Mouse (Mus musculus) R1 (cell line): ENCODE data around the gene Aldh1a2.
A peak's percentile ranks its signal among the peaks of the same experiment; 100 is the strongest.

Source experiments
- DNase-seq: peaks from one replicate; pipeline ENCODE4 v3.0.0-alpha.2; 2018; ENCODE audit warnings: low read depth, low spot score

Aldh1a2 gene

DNA sequence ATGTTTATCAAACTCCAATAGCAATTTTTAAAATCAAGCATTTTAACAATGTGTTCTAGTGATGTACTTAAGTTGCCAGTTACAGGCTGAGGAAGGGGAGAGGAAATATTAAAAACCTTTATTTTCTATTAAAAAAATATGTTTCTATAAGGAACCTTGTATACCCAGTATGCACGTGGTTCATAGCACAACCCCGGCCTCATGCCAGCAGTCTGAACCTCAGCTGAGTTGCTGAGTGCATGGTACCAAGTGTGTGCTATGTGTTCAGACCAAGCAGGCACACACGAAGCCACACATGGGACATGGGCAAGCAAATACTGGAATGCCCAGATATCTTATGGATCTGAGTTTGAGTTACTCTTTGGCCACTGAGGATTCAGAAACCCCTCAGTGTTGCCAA, 74.2 kb downstream of the Aldh1a2 start:
- DNase-seq, result no peak

DNA sequence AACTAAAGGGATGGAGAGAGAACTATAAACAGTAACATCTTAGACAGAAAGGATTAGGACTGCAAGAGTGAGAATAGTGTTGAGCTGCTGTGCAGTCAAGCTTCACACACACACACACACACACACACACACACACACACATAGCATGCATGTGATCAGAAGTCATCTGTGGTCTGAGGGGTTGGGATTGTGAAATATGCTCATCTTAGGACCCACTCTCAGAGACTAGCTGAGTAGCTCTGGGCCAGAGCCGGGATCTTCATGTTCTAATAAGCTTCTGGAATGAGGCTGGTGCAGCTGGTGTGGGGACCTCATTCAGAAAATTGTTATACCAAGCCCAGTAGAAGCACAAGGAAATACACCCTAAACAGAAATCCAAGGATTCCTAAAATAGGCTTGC, 75.1 kb downstream of the Aldh1a2 start:
- DNase-seq, result no peak

DNA sequence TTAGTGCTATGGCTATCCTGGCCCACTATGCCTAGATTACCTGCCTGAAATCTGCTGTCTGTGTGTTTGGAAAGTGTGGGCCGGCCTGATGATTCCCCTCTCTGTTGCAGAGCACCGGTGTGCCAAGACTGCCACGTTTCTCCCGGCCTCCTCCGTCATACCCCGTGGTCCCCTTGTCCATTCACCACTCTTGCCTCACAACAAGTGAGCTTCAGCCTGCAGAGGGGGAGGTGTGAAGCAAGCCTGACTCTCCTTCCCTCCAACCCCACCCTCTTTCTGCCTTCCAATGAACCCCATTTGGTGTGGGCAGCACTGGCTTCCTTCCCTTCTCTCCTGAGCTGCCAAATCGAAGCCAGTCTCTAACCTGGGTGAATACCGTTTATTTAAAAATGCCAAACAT, 79.9 kb downstream of the Aldh1a2 start:
- DNase-seq, result no peak

DNA sequence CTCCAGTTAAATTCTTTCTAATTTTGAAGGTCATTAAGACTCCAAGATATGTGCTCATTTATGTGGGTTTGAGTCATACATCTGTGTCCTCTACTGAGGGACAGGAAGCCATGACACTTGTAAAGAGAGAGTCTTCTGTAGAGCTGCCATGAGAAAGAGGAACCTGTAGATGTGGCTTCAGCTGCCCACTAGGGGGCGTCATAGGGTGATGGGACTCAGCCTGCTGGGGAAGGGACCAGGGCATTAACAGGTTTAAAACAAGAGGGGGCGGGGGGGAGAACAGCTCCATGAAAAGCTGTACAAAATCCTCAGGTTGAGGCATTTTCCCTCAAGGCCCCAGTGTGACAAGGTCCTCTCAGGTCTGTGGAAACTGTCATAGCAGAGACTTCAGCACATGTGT, 88.0 kb downstream of the Aldh1a2 start:
- peak; percentile 42 for DNase-seq

DNA sequence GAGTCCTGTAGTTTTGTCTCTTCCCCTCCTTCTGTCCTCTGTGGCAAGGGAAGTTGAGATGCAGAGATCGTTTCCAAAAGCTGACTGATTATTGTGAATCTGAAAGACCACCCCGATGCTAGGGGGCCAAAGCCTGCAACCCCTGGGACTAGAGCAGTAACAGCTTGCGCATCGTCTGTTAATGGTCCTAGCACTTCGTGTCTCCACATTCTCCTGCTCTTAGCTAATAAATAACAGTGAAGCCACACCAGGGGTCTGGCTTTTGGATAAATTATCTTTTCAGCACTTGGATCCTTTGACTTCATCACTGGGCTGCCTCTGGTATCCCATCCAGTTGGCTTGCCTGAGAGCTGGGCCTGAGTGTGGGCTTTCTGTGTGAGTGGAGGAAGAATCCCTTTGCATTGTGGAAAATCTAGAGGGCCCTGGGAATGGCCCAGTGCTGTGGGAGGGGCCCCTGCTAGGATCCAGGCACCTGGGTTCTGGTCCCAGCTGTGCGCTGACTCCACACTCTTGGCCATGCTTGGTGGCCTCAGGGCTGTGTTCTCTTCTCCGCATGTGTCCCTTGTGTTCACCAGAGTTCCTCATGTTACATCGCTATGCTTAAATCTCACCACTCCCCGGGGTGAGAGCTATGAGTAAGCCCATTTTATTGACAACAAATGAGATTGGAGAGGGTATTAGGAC, 91.7 kb downstream of the Aldh1a2 start:
- DNase-seq, result no peak

DNA sequence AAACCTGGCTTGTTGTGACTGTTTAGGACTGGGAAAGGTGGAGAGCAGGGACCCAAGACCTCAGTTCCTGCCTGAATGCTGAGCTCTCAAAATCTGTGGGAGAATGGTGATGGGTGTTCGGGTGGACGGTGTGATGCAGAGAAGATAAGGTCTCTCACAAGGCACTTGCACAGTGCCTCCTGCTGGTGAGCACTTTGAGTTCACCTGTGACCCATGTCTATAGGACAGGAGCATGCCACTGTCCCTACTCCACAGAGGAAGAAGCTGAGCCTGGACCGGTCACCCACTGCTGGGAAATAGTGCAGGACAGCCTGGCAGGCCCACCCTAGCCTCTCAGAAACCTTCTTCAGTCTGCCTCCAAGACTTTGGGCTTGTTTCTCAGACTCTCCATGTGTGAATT, 100.4 kb downstream of the Aldh1a2 start:
- DNase-seq, result peak; percentile 21

DNA sequence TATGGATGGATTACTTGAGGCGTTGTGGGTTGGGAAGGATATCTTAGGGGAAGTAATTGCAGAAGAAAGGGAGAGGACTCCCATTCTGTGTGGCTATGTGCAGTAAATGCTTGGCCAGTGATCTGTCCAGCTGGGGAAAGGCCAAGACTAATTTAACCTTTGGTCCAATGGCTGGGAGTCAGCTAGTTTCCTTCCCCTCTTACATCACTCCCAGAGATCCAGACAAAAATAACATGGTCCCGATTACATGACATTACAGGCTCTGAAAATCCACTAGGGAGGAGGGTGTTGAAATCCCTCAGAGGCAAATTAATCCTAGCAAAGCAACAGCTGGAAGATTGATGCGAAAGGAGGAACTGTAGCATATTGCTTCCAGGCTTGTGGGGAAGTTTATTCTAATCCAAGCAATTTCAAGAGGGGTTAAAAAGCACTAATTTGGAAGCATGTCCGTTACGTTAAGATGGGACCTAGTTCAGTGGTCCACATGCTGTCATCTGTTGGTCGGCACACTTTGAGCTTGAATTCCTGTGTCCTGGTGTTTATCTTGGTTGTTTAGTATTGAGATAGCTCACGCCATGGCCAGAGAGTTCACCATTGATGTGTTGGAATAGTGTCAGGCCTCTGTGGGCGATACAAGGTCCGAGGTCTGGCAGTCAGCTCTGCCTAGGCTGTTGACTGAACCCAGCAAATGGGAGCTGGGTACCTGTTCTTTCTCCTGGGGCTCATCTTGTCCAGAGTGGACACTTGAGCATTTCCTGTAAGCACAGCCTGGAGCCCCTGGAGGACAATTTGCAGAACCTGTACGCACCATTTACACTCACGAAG, 101.7 kb downstream of the Aldh1a2 start:
- DNase-seq, result no peak

DNA sequence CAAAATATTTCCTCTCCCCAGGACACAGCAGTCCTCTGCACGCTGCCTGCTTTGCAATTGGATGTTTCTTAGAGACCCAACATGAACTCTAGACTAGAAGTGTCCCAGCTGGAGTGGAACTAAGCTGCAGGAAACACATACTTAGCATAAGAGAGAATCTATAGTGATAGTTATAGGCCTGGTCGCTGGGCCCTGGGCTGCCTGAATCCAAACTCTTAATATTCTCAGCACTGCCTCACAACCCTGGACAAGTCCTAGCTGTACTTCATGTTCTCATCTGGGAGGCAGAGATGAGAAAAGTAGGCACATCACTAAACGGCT, 102.3 kb downstream of the Aldh1a2 start:
- DNase-seq, result no peak

DNA sequence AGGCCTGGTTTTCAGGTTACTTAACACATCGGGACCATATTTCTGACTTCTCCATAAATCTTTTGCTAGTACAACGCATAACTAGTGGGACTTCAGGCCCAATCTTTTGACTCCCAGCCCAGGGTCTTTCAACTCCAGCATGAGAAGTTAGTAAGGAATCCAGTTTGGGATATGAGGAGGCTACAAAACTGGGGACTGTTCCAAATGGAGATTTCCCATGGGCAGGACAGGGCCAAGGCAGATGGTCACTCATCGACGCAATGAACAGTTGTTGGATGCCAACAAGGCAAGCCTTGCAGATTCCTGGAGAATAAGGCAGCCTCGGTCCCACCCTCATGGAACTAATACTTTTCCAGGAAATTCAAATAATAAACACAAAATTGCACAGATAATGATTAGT, 104.2 kb downstream of the Aldh1a2 start:
- DNase-seq, result no peak

DNA sequence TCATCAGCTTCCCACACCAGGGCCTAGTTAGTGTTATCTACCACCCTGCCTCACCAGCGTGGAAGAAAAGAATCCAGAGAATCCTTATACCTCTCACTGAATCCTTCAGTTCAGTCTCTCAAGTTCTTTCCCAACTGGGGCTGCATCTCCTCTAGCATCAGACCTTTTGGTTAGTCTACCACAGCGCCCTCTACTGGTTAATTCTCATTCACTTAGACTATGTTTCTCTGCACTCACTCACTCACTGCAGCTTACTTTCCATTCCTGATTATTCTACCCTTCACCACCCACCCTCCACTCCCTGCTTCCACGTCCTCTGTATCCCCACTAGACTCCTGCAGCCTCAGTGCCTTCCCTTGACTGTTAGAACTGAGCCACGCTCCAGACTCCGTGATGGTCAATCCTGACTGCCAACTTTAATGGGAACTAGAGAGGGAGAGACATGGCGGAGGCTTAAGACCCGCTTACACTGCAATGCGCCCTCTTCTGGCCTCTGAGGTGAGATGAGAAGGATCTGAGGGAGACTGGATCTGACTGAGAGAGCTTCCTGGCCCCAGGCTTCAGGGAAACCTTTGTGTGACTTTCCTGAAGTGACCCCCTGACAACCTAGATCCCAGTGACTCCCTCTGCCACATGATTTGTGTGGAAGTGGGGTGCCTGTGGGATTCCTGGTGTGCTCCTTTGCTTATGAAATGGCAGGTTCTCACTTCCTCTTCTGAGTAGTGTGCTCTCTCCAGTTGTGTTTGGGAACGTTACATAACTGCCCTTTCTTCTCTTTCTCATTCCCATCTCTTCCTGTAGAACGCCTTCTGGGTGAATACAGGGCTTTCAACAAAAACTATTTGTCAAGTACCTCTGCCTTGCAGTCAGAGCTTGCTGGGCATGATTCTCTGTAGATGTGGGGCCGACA, 104.9 kb downstream of the Aldh1a2 start:
- peak; percentile 90 for DNase-seq

DNA sequence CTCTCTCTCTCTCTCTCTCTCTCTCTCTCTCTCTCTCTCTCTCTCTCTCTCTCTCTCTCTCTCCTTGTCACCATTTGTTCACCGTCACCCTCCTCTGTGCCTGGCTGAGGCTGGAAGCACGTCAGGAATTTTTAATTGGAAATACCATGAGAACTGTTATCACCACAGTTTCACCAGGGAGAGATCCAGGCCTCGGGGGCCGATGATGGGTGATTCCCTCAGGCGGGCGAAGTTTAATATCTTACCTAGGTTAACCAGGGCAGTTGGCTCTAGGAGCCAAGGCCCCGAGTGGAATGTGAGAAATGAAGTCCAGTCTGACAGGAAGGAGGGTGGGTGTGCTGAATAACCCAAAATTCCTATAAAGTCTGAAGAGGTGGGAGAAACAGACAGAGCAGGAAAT, 105.8 kb downstream of the Aldh1a2 start:
- no peak for DNase-seq

DNA sequence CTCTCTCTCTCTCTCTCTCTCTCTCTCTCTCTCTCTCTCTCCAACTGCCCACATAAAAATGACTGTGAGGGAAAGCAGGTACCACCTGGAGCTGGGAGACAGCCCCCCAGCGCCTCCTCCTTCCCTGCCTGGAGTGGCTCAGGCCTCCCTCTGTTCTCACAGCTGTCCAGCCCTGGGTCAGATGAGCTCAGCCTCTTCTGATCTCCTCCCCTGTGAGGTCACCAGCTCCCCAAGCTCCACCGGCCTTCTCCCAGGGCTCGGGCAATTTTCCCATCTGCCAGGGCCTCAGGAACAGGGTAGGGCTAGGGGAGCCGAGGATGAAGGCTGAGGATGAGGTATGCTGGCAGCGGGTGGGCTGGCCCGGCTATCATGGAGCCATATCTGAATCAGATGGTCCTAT, 106.3 kb downstream of the Aldh1a2 start:
- DNase-seq, result no peak

DNA sequence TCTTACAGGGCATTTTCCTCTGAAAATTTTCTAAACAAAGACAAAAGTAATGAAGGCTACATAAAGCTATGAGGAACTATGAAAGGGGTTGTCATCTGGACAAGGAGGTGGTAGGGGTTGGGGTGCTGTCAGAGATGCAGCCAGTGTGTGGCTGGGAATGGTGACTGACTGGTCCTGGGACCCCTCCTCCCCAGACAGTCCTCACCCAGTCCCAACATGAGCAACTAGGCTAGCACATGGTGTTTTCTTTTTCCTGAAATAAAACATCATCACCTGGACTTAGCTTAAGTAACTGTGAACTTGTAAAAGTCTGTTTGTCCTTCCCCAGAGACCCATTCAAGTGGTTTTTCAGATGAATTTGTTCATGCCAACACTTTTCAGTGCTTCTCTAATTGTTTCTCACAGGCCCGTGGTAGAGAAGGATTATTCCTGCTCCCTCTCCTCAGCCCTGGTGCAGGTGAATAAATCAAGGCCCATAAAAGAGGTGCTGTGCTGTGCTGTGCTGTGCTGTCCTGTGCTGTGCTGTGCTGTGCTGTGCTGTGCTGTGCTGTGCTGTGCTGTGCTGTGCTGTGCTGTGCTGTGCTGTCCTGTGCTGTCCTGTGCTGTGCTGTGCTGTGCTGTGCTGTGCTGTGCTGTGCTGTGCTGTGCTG, 107.8 kb downstream of the Aldh1a2 start:
- DNase-seq, result no peak

DNA sequence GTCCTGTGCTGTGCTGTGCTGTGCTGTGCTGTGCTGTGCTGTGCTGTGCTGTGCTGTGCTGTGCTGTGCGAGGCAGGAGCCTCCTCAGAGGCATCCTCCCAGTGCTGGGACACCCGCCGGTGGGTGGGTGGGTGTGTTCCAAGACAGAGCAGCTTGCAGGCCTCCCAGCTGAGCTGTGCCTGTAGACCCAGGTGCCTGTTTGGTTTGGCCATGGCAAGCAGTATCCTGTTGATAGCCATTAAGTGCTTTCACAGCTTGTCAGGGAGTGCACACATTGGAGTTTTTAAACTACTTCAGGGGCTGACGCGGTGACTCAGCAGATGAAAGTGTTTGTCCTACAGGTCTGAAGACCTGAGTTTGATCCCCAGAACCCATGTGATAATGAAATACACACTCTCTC, 108.5 kb downstream of the Aldh1a2 start:
- DNase-seq, result no peak

DNA sequence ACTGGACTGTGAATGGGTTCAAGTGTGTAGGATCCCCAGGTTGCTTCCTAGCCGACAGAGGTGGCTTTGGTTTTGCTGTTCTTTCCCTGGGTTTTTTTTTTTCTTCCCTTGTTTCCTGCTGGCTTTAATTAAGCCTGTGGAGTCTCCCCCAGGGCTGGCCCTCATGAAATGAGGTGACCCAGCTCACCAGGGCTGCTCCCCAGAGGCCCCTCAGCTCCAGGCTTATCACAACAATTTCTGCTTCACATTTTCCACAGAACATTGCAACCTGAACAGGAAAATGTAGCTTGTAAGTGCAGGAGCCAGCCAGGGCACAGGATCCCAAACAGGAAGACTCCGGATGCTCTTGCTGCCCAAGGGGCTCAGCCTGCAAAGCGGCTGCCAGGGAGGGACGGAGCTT, 110.7 kb downstream of the Aldh1a2 start:
- no peak for DNase-seq

DNA sequence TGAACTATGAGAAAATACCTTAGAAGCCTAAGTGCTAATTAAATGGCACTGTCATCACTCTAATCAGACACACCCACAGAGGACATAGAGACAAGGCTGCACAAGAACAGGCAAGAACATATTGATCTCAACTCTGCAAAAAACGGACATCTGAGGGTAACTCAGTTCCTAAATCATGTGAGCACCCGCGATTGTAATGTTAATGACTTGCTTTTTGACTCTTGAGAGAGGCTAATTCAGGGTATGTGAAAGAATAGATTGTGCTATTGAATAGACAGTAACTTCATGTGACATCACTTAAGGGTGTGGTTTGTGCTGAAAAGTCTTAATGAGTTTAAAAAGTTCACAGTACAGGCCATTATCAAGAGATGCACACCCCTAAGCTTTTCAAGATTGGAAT, 116.1 kb downstream of the Aldh1a2 start:
- peak; percentile 73 for DNase-seq

DNA sequence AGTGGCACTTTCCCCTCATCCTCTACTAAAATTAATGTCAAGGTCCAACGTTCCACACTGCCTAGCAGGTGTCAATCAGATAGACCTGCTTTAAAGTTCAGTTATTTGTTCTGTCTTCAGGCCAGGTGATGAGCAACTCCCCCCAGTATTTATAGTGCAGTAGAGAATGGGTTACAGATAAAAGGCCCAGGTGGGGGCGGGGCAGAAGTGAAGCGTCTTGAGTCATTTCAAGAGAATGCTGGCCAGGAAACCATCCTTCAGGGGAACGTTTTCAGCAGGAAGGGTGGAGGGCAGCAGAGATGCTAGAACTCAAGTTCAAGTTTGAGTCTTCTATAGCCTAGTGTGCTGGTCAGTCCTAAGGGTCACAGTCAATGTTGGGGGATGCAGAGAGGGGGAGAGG, 121.1 kb downstream of the Aldh1a2 start:
- no peak for DNase-seq

DNA sequence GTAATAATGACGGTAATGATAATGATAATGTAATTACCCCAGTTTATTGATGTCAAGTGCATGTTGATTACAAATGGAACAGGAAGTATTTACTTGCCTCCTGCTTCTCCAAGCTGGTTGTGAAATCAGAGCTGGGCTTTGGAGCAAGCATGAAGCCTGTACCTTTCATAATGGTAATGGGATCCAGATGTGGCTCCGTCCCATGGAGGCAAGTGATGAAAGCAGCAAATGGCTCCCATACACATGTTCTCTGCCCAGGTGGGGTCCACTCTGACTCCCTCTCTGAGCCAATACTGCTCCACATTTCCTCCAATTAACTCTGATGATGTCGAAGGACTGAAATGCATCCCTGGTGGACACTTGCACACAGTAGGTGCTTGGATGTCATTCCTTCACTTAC, 121.8 kb downstream of the Aldh1a2 start:
- no peak for DNase-seq

DNA sequence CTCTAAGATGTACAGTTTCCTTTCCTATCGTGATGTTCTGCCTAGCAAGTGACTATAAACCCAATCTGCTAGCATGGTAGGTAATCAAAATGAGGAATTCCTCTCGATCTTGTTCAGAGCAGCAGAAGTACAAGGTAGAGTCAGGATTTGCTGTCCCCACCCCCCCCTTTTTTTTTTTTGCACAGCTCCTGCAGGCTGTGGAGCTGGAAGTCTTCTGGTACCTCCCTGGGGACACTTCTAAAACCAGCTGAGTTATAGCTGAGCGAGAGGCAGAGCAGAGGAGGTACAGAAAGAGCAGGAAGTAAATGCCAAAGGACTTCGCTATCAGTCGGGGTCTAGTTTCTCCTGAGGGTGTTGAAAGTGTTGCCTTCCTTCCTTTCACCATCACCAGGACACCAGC, 124.5 kb downstream of the Aldh1a2 start:
- no peak for DNase-seq
